Mouse (Mus musculus) lung, postnatal 0 days (tissue): ENCODE measurements at regions not wholly inside any gene's neighbourhood (a gene's known extent, or its start where the extent isn't known, plus 50 kb on each side); places are given as distances from the start of the nearest gene placed in this dataset.

ENCODE experiments used
- ATAC-seq: fragments of 200-750 bp; cut with Nextera tagmentation; 2 replicates; pipeline ENCODE4 v1.8.0; 2017; ENCODE audit warnings: moderate library complexity
- DNase-seq: peaks from one replicate; pipeline ENCODE4 v3.0.0-alpha.2; 2016; ENCODE audit warnings: low spot score
- H3K27ac ChIP-seq: fragments of 300-500 bp; sonication (generic); 2 replicates; pipeline ENCODE4 v1.5.1; 2014; ENCODE audit warnings: antibody characterized with exemption, mild to moderate bottlenecking, low read length, mixed read lengths
- H3K27me3 ChIP-seq: fragments of 300-500 bp; sonication (generic); replicated peaks from 2 replicates; pipeline ENCODE4 v1.6.1; 2014; ENCODE audit warnings: low read length, mixed read lengths; ENCODE audit not compliant: insufficient read depth
- H3K36me3 ChIP-seq: fragments of 300-500 bp; sonication (generic); 2 replicates; pipeline ENCODE4 v1.6.1; 2014; ENCODE audit warnings: low read length, mixed read lengths; ENCODE audit not compliant: insufficient read depth
- H3K4me1 ChIP-seq: fragments of 300-500 bp; sonication (generic); 2 replicates; pipeline ENCODE4 v1.6.1; 2014; ENCODE audit warnings: antibody characterized with exemption, low read depth, low read length, mixed read lengths; ENCODE audit not compliant: insufficient read depth
- H3K4me2 ChIP-seq: fragments of 300-500 bp; sonication (generic); replicated peaks from 2 replicates; pipeline ENCODE4 v1.6.1; 2014; ENCODE audit warnings: low read depth, mild to moderate bottlenecking, low read length, moderate library complexity, mixed read lengths
- H3K4me3 ChIP-seq: fragments of 300-500 bp; sonication (generic); 2 replicates; pipeline ENCODE4 v1.5.1; 2014; ENCODE audit warnings: low read depth, low read length
- H3K9ac ChIP-seq: fragments of 300-500 bp; sonication (generic); replicated peaks from 2 replicates; pipeline ENCODE4 v1.6.1; 2014; ENCODE audit warnings: low read depth, mild to moderate bottlenecking
- H3K9me3 ChIP-seq: fragments of 300-500 bp; sonication (generic); 2 replicates; pipeline ENCODE4 v1.6.1; 2016; ENCODE audit warnings: low read length, mixed read lengths
- CTCF ChIP-seq: IDR thresholded peaks from 2 replicates; pipeline ENCODE4 v1.5.1; 2016; ENCODE audit warnings: antibody characterized with exemption, mild to moderate bottlenecking
- EP300 ChIP-seq: IDR thresholded peaks from 2 replicates; pipeline ENCODE4 v1.6.1; 2016; ENCODE audit warnings: antibody characterized with exemption, mild to moderate bottlenecking, control low read depth
- WGBS: fragments of 180-500 bp; shearing (Covaris S2); extraction: QIAGEN DNeasy Blood & Tissue Kit; methylation state at CpG from one replicate; pipeline ENCODE4 v1.1.7; 2014; 5-methylcytosine and 5-hydroxymethylcytosine counted together

DNA sequence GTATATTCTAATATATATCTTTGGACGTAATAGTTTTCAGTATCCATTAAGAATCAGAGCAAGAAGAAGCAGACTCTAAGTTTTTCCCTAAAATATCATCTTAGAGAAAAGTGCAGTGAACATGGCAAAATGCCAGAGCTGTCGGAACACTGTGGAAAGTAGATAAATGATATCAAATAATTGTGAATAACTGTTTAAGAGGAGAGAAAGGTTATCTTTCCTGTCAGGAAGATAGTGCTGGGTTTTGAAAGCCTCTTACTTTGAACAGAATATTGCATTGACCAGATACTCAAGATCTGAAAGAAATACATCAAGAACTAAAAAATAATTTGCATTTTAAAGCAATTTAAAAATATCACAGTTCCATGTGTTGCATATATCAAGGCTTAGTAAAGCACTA lies 1549.2 kb downstream of the Pcdh18 start:
- Histone ChIP-seq H3K27me3 (no peaks in the 10 kb centered on the region), H3K36me3 (no peaks in the 10 kb centered on the region), H3K27ac (no peak overlapping the region), H3K4me1 (no peaks in the 10 kb centered on the region), H3K4me2 (no peak overlapping the region), H3K4me3 (no peak overlapping the region), H3K9ac (no peak overlapping the region), H3K9me3 (no peaks in the 10 kb centered on the region)
- TF ChIP-seq EP300 (no peak), CTCF (no peak)
- WGBS: 65% methylated on average over 2 of the region's 2 CpGs
- no peak for ATAC-seq
- no peak for DNase-seq

DNA sequence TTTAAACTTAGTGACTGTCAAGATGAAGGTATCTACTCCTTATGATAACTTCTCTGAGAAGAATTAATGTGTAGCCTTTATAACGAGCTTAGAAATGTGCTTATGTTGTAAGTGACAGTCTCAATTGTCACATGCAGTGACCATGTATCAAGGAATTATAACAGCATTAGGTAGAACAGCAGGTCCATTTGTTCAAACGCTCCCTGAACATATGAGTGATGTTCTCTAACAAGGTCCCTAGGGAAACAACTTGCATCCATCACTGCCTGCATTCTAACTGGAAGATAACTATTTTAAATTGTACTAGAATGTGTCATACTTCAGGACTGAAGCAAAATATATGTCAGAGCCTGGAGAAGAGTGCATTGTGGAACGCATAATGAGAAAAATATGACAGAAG lies 1562.8 kb downstream of the Pcdh18 start:
- Histone ChIP-seq H3K4me1 (no peaks in the 10 kb centered on the region), H3K4me2 (no peak overlapping the region), H3K4me3 (no peak overlapping the region), H3K27me3 (no peaks in the 10 kb centered on the region), H3K9me3 (no peaks in the 10 kb centered on the region), H3K9ac (no peak overlapping the region), H3K36me3 (no peaks in the 10 kb centered on the region), H3K27ac (no peak overlapping the region)
- 63% methylated on average over 3 of the region's 3 CpGs for WGBS
- ATAC-seq (no peak), DNase-seq (no peak)
- TF ChIP-seq EP300: no peak

DNA sequence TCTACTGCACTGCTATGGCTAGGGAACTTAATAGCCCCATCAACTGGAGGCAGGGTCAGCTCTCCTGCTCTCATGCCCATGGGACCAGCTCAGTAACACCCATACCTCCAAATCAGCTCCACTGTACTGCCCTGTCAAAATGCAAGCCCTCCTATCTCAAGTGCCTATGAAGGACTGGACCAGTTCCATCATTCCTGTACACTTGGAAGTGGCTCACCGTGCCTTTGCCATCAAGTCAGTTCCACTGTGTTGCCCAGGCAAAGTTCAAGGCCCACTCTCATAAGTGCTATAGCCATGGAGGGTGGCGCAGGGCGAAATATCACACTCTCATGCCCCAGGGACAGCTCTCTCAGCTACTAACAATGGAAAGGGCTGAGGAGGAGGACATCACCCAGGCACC lies 1612.2 kb downstream of the Pcdh18 start:
- Histone ChIP-seq H3K27me3 (no peaks in the 10 kb centered on the region), H3K4me3 (no peak overlapping the region), H3K9ac (no peak overlapping the region), H3K9me3 (no peaks in the 10 kb centered on the region), H3K36me3 (no peaks in the 10 kb centered on the region), H3K4me1 (no peaks in the 10 kb centered on the region), H3K4me2 (no peak overlapping the region), H3K27ac (no peak overlapping the region)
- ATAC-seq: no peak
- DNase-seq: no peak
- no peak for TF ChIP-seq EP300
- no peak for TF ChIP-seq CTCF
- 86% methylated on average over 3 of the region's 3 CpGs for WGBS

DNA sequence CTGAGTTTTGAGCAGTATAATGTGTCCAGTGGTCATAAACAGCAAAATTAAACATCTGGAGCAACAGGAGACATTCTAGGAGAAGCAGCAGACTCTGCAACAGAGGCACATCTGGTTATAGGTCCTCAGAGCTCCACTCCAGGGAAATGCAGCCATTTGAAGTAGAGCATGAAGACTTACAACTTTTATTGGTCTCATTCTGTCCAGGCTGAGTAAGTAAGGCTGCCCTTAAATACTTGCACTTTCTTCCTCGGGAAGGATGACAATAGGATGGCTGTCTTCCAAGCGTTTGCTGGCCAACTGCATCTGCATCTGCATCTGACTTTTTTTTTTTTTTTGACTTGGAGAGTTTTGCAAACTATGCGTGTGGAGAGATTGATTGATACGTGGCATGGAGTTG lies 1622.2 kb downstream of the Pcdh18 start:
- Histone ChIP-seq H3K4me1 (no peaks in the 10 kb centered on the region), H3K36me3 (no peaks in the 10 kb centered on the region), H3K4me3 (no peak overlapping the region), H3K9me3 (no peaks in the 10 kb centered on the region), H3K27ac (no peak overlapping the region), H3K9ac (no peak overlapping the region), H3K4me2 (no peak overlapping the region), H3K27me3 (no peaks in the 10 kb centered on the region)
- no peak for ATAC-seq
- DNase-seq: no peak
- no peak for TF ChIP-seq EP300
- no peak for TF ChIP-seq CTCF
- 56% methylated on average over 4 of the region's 4 CpGs for WGBS

DNA sequence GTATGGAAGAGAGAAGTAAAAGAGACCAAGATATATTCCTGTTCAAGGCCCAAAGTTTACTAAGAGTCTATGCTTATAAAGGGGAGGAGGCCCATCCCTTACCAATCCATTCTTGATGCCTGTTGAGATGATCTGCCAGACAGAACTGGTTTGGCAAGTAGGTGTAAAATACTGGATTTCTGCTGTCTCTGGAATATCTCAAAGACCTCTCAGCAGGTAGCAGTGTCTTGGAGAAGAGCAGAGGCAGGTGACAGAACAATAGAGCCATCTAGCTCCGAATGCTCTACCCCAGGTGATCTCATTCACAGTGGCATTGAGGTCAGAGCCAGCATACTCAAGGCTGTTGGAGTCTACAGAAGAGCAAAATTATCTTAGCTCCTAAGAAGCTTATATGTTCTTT lies 1632.9 kb downstream of the Pcdh18 start:
- H3K9me3 ChIP-seq: no peaks in the 10 kb centered on the region
- DNase-seq: no peak
- no peak overlapping the region for H3K4me3 ChIP-seq
- H3K36me3 ChIP-seq: no peaks in the 10 kb centered on the region
- H3K27me3 ChIP-seq: no peaks in the 10 kb centered on the region
- no peak overlapping the region for H3K27ac ChIP-seq
- no peak overlapping the region for H3K9ac ChIP-seq
- no peaks in the 10 kb centered on the region for H3K4me1 ChIP-seq
- TF ChIP-seq EP300: no peak
- TF ChIP-seq CTCF: no peak
- no peak overlapping the region for H3K4me2 ChIP-seq
- WGBS: 46% methylated on average over 1 of the region's 1 CpGs
- no peak for ATAC-seq

DNA sequence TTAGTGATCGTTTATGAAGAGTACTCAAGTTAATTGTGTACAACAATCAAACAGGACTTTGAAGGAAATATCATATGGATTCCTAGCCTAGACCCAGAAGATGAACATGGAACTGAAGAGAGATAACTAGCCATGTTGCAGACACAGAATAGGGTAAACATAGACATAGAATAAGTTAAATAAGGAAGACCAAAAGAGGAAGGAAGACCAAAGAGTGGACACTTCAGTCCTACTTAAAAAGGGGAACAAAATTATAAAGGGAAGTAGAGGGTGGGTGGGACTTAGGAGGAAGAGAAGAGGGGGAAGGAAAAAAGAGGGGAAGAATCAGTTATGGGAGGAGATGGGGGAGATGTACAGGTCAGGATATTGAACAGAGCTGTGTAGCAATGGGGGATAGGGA lies 1652.8 kb upstream of the Pabpc4l start:
- no peaks in the 10 kb centered on the region for H3K9me3 ChIP-seq
- no peak overlapping the region for H3K4me3 ChIP-seq
- no peak overlapping the region for H3K9ac ChIP-seq
- H3K27ac ChIP-seq: no peak overlapping the region
- TF ChIP-seq CTCF: no peak
- no peak for TF ChIP-seq EP300
- DNase-seq (peak; percentile 36), ATAC-seq (no peak)
- H3K36me3 ChIP-seq: no peaks in the 10 kb centered on the region
- H3K4me1 ChIP-seq: no peaks in the 10 kb centered on the region
- H3K27me3 ChIP-seq: no peaks in the 10 kb centered on the region
- 77% methylated on average over 1 of the region's 1 CpGs for WGBS
- no peak overlapping the region for H3K4me2 ChIP-seq

DNA sequence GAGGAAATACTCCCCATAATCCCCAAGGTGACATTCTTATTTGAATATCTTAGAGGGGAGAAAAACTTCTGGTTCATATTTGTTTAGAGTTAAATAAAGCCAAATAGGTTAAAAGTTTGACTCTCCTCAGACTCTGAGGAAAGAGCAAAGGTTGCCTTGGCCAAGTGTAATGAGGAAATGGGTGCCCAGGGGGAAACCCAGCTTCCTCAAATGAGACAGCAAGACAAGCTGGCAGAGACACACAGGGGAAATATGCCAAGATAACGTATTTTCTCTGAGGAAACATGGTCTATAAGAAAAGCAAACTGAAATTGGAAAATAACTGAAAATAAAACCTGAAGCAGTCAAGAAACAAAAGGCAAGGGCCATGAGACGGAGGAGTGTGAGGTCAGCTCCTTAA lies 1632.6 kb upstream of the Pabpc4l start:
- Histone ChIP-seq H3K9ac (no peak overlapping the region), H3K4me1 (no peaks in the 10 kb centered on the region), H3K4me2 (no peak overlapping the region), H3K9me3 (no peaks in the 10 kb centered on the region), H3K27ac (no peak overlapping the region), H3K36me3 (no peaks in the 10 kb centered on the region), H3K4me3 (no peak overlapping the region), H3K27me3 (no peaks in the 10 kb centered on the region)
- TF ChIP-seq CTCF: no peak
- no peak for TF ChIP-seq EP300
- ATAC-seq (no peak), DNase-seq (no peak)
- WGBS: 48% methylated on average over 2 of the region's 2 CpGs
